Mouse (Mus musculus) heart, embryonic 11.5 days (tissue): ENCODE data around the gene Trappc1. TPM values are rescaled to one million over a fixed set of nuclear protein-coding genes. Genes with fewer than 3 reads are reported as not detected.

Experiments used
- ATAC-seq: fragments of 200-750 bp; cut with Nextera tagmentation; replicated peaks from 2 replicates; pipeline ENCODE4 v1.8.0; 2017; ENCODE audit warnings: moderate library complexity; ENCODE audit not compliant: insufficient number of reproducible peaks, low FRiP score, low TSS enrichment
- H3K27ac ChIP-seq: fragments of 300-500 bp; sonication (generic); 2 replicates; pipeline ENCODE4 v1.5.1; 2014; ENCODE audit warnings: mild to moderate bottlenecking, low read depth, low read length
- H3K27me3 ChIP-seq: fragments of 300-500 bp; sonication (generic); 2 replicates; pipeline ENCODE4 v1.6.1; 2014; ENCODE audit warnings: mild to moderate bottlenecking, low read length, mixed read lengths; ENCODE audit not compliant: control insufficient read depth, insufficient read depth
- H3K36me3 ChIP-seq: fragments of 300-500 bp; sonication (generic); 2 replicates; pipeline ENCODE4 v1.6.1; 2014; ENCODE audit warnings: mild to moderate bottlenecking, low read length, moderate library complexity, mixed read lengths; ENCODE audit not compliant: control insufficient read depth, insufficient read depth
- H3K4me1 ChIP-seq: fragments of 300-500 bp; sonication (generic); 2 replicates; pipeline ENCODE4 v1.6.1; 2014; ENCODE audit warnings: low read length; ENCODE audit not compliant: control insufficient read depth, insufficient read depth
- H3K4me2 ChIP-seq: fragments of 300-500 bp; sonication (generic); 2 replicates; pipeline ENCODE4 v1.6.1; 2014; ENCODE audit warnings: mild to moderate bottlenecking, moderate library complexity
- H3K4me3 ChIP-seq: fragments of 300-500 bp; sonication (generic); 2 replicates; pipeline ENCODE4 v1.5.1; 2014; ENCODE audit warnings: low read depth, low read length
- H3K9ac ChIP-seq: fragments of 300-500 bp; sonication (generic); 2 replicates; pipeline ENCODE4 v1.6.1; 2014; ENCODE audit warnings: mild to moderate bottlenecking, low read depth, low read length, moderate library complexity
- H3K9me3 ChIP-seq: fragments of 300-500 bp; sonication (generic); replicated peaks from 2 replicates; pipeline ENCODE4 v1.6.1; 2016; ENCODE audit warnings: low read length; ENCODE audit not compliant: control insufficient read depth
- WGBS: fragments of 180-500 bp; shearing (Covaris S2); extraction: QIAGEN DNeasy Blood & Tissue Kit; methylation state at CpG from one replicate; pipeline ENCODE4 v1.1.7; 2014; ENCODE audit not compliant: insufficient replicate concordance; 5-methylcytosine and 5-hydroxymethylcytosine counted together
- polyA plus RNA-seq: library from polyadenylated mRNA; unstranded; fragments of >200 nt; fragmentation: Nextera tagmentation; extraction: Ambion mirVana; gene quantifications from 2 replicates; pipeline ENCODE4 v1.2.1, GENCODE M21; 2014

Trappc1 gene
- polyA plus RNA-seq, 1 experiment from 2014 or later, result 189 TPM

DNA sequence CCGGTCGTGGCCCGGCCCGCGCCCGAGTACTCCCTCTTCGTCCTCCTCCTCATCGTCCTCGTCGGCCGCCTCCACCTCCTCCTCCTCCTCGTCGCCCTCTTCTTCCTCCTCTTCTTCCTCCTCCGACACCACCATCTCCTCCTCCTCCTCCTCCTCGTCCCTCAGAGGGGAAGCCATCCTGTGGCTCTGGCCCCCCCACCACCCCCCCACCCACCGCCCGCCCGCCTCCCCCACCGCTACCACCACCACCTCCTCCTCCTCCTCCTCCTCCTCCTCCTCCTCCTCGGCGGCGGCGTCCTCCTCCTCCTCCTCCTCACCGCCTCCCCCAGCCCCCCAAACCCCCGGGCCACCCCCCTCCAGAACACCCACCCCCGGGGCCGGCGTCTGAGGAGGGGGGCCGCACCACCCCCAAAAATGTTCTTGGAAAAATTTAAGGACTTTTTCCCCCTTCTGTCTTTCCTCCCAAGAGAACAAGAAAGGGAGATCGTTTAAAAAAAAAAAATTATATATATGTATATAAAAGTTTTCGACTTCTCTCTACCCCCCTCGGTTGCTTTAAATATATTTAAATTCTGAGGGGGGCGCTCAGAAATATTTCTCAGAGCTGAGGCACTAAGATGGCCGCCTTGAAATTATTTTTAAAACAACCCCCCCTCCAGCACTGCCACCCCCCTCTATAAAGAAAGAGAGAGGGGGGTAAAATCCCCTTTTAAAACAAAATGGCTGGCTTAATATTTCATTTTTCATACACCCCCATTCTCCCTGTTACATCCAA lies 45.6 kb downstream of the Trappc1 start, which contains the start of gene Chd3:
Gene Chd3 (minus strand): TSS at position 192 of the 775 bp plus-strand sequence.
- Histone ChIP-seq H3K4me3 (peak within 1 kb of the TSS; percentile 94), H3K4me2 (peak within 1 kb of the TSS; percentile 91), H3K9ac (peak within 1 kb of the TSS; percentile 98), H3K27ac (peak within 1 kb of the TSS; percentile 98), H3K9me3 (no peaks in the 10 kb centered on the region), H3K27me3 (no peaks in the 10 kb centered on the region), H3K4me1 (peaks cover 51% of the 10 kb centered on the region), H3K36me3 (no peaks in the 10 kb centered on the region)
- WGBS, result 3% methylated on average over 24 of the region's 34 CpGs
- no peak for ATAC-seq

DNA sequence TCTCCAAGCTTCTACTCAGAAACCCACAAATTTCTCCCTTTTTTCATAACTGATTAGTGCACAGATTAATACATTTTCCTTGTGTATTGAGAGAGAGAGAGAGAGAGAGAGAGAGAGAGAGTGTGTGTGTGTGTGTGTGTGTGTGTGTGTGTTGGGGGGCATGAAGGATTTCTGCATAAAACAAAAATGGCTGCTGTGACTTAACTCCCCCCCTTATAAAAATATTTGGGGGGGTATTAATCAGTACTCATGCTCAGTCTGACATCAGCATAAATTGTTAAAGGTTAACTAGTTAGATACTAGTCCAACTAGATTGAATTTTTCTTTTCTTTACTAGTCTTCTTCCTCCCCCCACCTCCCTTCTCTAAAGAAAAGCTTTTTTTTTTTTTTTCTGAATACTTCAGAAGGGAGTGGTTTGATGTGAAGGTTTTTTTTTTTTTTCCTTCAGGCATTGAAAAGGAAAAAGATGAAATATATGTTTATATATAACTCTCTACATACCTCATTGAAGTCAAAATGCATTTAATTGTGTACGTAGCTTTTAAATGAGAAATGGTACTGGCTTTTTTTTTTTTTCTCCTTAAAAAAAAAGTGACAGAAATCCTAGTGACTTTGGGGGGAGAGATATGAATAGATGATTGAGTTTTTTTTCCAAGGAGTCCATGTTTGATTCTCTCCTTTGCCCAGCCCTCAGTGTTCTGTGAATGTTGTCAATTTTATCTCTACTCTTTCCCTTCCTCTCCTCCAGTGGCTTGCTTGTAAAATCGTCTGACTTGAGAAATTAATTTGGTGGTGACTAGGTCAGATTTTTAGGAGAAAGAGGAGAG lies 46.4 kb downstream of the Trappc1 start:
- WGBS, result 36% methylated on average over 2 of the region's 2 CpGs
- no peak overlapping the region for H3K9ac ChIP-seq

DNA sequence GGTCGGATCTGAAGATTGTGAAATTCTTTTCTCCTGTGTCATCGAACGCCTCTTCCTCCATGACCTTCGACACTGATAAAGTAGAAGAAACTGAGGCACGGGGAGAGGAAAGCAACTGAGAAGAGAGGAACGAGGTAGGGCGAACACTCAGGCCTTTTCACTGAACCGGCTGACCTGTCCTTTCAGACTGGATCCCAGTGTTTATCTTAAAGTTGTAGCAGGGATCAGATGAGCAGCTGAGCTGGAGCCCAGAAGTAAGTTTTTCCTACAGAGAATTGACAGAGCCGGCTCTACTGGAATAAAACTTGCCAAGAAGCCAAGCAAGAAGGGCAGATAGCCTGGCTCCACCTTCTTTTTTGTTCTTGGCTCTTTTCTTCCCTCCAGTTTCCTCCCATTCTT lies 47.0 kb downstream of the Trappc1 start:
- Histone ChIP-seq H3K4me2 (peak overlapping the region; percentile 31), H3K27me3 (no peaks in the 10 kb centered on the region), H3K27ac (peak overlapping the region; percentile 11; the same call in 1 of the 2 replicates), H3K9me3 (no peaks in the 10 kb centered on the region), H3K36me3 (no peaks in the 10 kb centered on the region), H3K4me1 (peaks cover 37% of the 10 kb centered on the region), H3K4me3 (no peak overlapping the region), H3K9ac (no peak overlapping the region)
- WGBS, result 20% methylated on average over 9 of the region's 9 CpGs
- no peak for ATAC-seq

More for the DNA sequence above, 46.4 kb downstream of the Trappc1 start:
- ATAC-seq, result no peak
- peak overlapping the region; percentile 94 for H3K4me3 ChIP-seq
- H3K4me1 ChIP-seq, result peaks cover 43% of the 10 kb centered on the region
- peak overlapping the region; percentile 98 for H3K27ac ChIP-seq
- H3K9me3 ChIP-seq, result no peaks in the 10 kb centered on the region
- no peaks in the 10 kb centered on the region for H3K36me3 ChIP-seq
- no peaks in the 10 kb centered on the region for H3K27me3 ChIP-seq
- peak overlapping the region; percentile 91 for H3K4me2 ChIP-seq

DNA sequence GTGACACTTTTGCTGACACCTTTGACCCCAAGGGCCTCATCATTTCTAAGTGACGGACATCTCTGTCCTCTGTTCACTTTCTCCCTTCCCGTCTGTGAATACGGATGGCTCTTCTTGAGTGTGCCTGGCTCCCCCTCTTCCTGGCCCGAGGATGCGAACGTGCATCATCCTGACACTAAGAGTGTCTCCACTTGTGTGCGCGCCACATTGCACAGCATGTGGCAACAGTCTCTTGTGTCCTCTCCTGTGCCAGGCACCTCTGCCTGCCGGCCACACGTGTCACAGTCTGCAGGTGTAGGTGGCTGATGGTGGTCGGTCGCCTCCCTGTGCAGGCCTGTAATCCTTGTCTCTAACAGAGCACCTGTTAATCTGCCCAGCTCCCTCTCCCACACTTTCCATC lies 47.8 kb downstream of the Trappc1 start:
- ATAC-seq, result no peak
- H3K9me3 ChIP-seq, result no peaks in the 10 kb centered on the region
- no peaks in the 10 kb centered on the region for H3K36me3 ChIP-seq
- H3K4me3 ChIP-seq, result no peak overlapping the region
- peaks cover 33% of the 10 kb centered on the region for H3K4me1 ChIP-seq
- peak overlapping the region; percentile 27; the same call in 1 of the 2 replicates for H3K4me2 ChIP-seq
- no peaks in the 10 kb centered on the region for H3K27me3 ChIP-seq
- WGBS, result 57% methylated on average over 12 of the region's 12 CpGs
- H3K9ac ChIP-seq, result no peak overlapping the region
- peak overlapping the region; percentile 72; the same call in 1 of the 2 replicates for H3K27ac ChIP-seq

DNA sequence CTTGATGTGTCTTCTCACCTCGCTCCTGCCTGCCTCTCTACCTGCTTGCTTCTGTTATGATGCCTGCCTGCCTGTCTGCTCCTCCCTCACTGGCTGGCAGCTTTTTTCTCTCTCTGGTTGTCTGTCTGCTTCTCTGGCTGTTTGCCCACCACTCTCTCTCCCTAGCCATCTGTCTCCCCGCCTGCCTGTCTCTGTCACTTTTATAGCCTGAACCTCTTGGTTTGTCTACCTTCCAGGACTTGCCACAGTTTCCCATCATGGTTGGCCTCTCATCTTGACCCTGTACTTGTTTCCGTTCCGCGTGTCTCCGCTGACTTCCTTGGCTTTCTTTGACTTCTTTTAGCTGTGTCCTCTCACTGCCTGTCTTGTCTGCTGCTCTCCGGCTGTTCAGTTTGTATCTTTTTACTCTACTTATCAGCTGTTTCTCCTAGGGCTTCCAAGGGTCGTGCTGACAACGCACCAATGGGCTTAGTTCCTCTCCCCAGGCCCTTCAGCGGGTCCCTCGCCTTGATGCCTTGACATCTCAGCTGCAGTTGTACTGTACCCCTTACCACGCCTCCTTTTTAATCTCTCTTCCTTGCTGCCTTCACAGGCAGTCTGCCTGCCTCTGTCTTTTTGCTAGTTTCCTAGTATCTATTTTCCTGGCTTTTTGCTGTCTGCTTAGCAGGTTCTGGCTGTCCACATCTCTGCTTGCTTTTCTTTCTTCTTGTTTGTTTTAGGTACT lies 48.4 kb downstream of the Trappc1 start:
- Histone ChIP-seq H3K4me3 (no peak overlapping the region), H3K4me2 (peak overlapping the region; percentile 27), H3K27ac (peak overlapping the region; percentile 72), H3K36me3 (no peaks in the 10 kb centered on the region), H3K9me3 (no peaks in the 10 kb centered on the region), H3K4me1 (peaks cover 33% of the 10 kb centered on the region), H3K27me3 (no peaks in the 10 kb centered on the region), H3K9ac (0 out of 2 replicates have a peak overlapping the region, but pooled peaks have one; percentile 34)
- no peak for ATAC-seq
- 18% methylated on average over 12 of the region's 12 CpGs for WGBS

DNA sequence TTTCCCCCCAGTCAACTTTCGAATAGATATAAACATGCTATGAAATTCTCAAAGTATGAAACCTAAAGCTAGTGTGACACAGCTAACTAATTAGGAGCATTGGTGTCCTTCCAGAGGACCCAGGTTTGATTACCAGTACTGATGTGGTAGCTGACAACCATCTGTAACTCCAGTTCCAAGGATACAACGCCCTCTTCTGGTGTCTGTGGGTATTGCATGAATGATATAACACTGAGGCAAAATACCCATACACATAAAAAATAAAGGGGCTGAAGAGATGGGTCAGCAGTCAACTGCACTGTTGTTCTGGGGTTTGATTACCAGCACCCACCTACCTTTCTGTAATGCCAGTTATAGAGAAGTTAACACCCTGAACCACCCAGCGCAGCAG lies 49.0 kb downstream of the Trappc1 start:
- peak overlapping the region; percentile 27 for H3K4me2 ChIP-seq
- H3K9me3 ChIP-seq, result no peaks in the 10 kb centered on the region

DNA sequence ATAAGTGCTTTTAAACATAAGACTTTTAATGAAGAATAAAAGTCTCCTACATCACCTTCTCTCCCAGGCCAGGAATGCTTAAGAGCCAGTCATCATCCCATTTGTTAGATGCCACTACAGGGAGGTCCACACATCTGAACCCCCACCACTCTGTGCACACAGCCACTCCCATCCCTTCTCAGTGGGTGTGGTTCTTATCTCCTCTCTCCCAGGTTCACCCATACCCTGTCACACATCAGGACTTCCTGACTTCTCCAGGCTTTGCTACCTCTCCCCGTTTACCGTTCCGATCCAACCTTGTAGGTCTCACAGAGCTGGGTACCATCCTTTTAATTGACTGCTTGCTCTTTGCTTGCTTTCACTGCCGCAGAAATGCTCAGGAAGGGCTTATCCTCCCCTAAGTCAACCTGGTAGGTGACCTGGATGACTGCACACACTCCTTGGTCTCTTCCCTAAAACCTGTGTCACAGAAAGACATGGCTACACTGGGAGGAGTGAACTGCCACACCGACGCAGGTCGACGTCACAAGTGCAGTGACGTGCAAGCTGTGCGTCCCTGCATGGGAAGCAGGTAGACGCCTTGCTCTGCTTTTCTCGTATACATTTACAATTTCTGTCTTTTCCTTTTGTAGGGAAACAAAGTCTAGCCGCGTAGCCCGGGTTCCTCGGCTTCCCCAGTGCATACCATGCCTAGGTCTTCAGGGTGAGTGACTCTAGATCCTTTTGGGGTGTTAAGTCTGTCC lies 49.6 kb downstream of the Trappc1 start:
- H3K4me3 ChIP-seq, result peak overlapping the region; percentile 6; the same call in 1 of the 2 replicates
- H3K27me3 ChIP-seq, result no peaks in the 10 kb centered on the region
- 81% methylated on average over 16 of the region's 16 CpGs for WGBS
- no peak overlapping the region for H3K9ac ChIP-seq
- no peaks in the 10 kb centered on the region for H3K9me3 ChIP-seq
- H3K27ac ChIP-seq, result peak overlapping the region; percentile 72
- peaks cover 26% of the 10 kb centered on the region for H3K4me1 ChIP-seq
- no peaks in the 10 kb centered on the region for H3K36me3 ChIP-seq
- ATAC-seq, result peak; percentile 67; the same call in 1 of the 2 replicates
- peak overlapping the region; percentile 27 for H3K4me2 ChIP-seq

More for the DNA sequence above, 49.0 kb downstream of the Trappc1 start:
- Histone ChIP-seq H3K9ac (0 out of 2 replicates have a peak overlapping the region, but pooled peaks have one; percentile 34), H3K27me3 (no peaks in the 10 kb centered on the region), H3K4me3 (no peak overlapping the region), H3K4me1 (peaks cover 29% of the 10 kb centered on the region), H3K36me3 (no peaks in the 10 kb centered on the region), H3K27ac (peak overlapping the region; percentile 72)
- WGBS, result 59% methylated on average over 3 of the region's 3 CpGs
- no peak for ATAC-seq
